Mouse (Mus musculus): ENCODE measurements around the gene Rex2. TPM values are rescaled to one million over a fixed set of nuclear protein-coding genes. Genes with fewer than 3 reads are reported as not detected.

The Rex2 gene
- polyA plus RNA-seq (2014; fragmentation: Illumina TruSeq; extraction: RNeasy Lipid Tissue Mini Kit (QIAGEN cat#74804); ENCODE audit: low read depth, low replicate concordance), result not detected

DNA sequence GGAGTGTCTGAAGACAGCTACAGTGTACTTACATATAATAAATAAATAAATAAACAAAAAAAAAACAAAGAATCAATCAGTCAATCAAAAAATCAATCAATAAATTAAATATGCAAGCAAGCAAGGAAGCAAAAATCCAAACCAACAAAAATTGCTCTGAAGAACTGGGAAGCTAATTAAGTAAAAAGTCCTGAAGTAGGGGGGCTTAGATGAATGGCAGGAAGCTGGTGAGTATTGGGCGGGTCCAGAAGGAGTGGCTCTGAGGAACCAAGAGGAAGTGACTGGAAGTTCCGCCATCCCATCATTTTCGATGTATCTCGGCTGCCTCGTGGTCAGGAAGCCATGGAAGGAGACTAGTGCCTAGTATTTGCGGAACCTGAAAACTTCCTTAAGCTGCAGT, at the start of gene Rex2:
TSS of gene Rex2 (plus strand) at position 301 of the 400 bp plus-strand sequence.

Other genes starting within 250 kb of the Rex2 start
- gene Gm21411, start 112.3 kb upstream of the Rex2 start, polyA plus RNA-seq (2014; fragmentation: Illumina TruSeq; extraction: RNeasy Lipid Tissue Mini Kit (QIAGEN cat#74804); ENCODE audit: low read depth, low replicate concordance), result not detected
- 0.19 TPM for gene Zfp989, start 49.9 kb upstream of the Rex2 start, polyA plus RNA-seq (2014; fragmentation: Illumina TruSeq; extraction: RNeasy Lipid Tissue Mini Kit (QIAGEN cat#74804); ENCODE audit: low read depth, low replicate concordance)
- 51.0 TPM for gene Zfp991, start 110.2 kb downstream of the Rex2 start, polyA plus RNA-seq (2014; fragmentation: Illumina TruSeq; extraction: RNeasy Lipid Tissue Mini Kit (QIAGEN cat#74804); ENCODE audit: low read depth, low replicate concordance)